Mouse (Mus musculus) left cerebral cortex, adult 8-10 months (tissue): ENCODE data around the gene Usp34. TPM values are rescaled to one million over a fixed set of nuclear protein-coding genes. Genes with fewer than 3 reads are reported as not detected.
"Not testable (repeated sequence)": the region's sequence is repeated elsewhere in the genome, so short reads cannot be mapped to it uniquely, and the experiment has no call there.

Experiments
- DNase-seq, 2 experiments: peaks; one replicate each; pipeline ENCODE4 v3.0.0; 2022; ENCODE audit warnings: low spot score in 2 of 2
- microRNA-seq, 2 experiments: library from miRNA; unstranded; fragments of <30 nt; microRNA quantifications; one replicate each; pipeline ENCODE4 v1.2.0; 2022
- total RNA-seq, 4 experiments: library from RNA; stranded (reverse); gene quantifications; 2 replicates each; pipeline ENCODE4 v1.2.4; 2022

Usp34 gene
- total RNA-seq, 4 experiments from 2014 or later: 78.6 to 110 (median 94.6) TPM

- DNase-seq: peak; percentile 89 to 93
Observed at GRCm38 (mm10) chr11:23497718-23498509, 191.2 kb downstream of the Usp34 start, which contains the start of gene Ahsa2. Ahsa2 (minus strand) TSS chr11:23498030.

DNA sequence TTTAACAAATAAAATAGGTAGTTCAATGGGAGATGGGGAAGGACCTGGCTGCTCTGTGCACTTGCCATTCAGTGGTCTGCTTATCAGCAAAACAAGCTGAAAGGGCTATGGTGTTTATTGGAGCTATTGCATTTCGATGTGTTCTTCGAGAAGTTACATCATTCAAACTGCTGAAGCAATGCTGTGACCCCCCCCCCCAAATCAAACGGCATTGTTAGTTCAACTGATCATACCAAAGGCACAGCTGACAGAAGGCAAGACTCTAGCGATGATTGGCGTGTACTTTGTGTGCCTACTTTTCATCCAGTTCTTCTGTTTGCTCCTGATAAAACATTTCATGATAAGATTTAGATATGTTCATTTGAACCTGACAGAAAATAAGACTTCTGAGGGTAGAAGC, 191.9 kb downstream of the Usp34 start:
- no peak for DNase-seq

DNA sequence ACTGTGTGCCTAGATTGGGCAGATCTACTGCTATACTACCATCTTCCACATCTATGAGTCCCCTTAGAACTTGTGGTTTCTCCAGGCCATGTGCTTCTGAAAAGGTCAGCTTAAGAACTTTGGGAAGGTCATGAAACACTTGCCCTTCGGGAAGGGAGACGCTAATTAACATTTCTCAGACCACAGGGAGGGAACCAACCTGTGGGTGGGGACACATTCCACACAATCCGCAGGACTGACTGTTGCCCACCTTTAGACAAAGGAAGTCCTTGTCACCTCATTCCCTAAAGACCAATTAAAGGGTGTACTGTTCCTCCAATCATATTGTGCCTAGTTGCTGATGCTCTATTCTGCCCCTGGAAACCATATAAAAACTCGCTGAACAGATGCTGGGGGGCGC, 198.1 kb downstream of the Usp34 start:
- DNase-seq: not testable (repeated sequence)

DNA sequence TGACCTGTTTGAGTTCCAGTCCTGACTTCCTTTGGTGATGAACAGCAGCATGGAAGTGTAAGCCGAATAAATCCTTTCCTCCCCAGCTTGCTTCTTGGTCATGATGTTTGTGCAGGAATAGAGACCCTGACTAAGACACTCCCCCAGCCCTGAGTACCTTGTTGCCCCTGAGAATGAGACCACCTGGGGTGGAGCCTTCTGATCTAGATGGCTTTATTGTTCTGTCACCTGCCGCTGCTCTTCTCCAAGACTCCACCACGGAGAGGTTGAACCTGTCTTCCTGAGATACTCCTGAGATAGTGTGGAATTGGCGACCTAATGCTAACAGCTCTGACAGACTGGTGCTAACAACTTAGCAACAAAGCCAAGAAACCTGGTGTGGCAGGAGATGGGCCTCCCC, 208.1 kb downstream of the Usp34 start:
- not testable (repeated sequence) for DNase-seq

- no peak for DNase-seq
Observed at GRCm38 (mm10) chr11:23515315-23515714, 208.6 kb downstream of the Usp34 start.

DNA sequence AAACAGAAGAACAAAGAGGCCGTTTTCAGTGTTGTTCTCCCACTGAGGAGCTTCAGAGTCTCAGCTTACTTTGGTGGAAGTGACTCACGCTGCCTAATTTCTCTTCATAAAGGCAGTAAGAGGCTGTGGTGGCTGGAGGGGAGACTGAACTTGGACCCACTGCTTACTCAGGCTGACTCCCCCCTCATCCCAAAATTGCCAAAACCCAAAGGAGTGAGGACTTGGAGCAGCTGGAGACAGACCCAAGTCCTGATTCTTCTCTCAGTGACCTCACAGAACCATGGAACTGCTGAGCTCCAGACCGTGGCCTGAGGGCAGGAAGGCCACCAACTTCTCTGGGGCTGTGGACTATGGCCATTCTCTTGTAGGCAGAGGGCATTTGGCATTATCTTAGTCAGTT, 212.3 kb downstream of the Usp34 start:
- DNase-seq: no peak

DNA sequence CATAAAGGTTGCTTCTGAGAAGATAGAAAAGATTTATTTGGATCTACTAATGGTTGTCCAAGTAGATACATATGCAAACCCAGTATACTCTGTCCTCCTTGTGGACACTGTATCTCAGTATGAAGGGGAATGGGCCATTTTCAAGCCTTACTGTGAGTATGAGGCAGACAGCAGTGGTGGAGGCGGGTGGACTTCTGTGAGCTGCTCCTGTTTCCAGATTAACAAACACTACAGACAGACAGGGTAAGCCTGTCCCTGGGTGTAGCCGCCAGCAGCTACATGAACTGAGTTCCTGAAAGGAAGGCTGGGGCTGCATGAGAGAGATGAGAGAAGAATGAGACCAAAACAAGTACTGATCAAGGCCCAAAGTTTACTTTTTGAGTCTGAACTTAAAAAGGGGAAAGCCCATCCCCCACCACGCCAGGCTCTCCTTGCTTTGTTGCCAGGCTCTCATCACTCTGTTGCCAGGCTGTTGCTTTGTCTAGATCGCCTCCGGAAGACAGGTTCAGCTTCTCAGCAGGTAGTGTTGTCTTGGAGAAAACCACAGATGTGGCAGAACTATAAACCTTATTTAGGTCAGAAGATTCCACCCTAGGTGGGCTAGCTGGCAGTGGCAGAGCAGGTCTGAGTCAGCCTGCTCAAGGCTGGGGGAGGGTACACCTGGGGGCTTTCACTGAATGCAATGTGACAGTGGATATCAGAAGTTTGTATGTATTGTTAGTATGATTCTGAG, 213.9 kb downstream of the Usp34 start, which contains the start of gene 1700093K21Rik:
Gene 1700093K21Rik, minus strand, starts transcription at position 683 of the 733 bp plus-strand sequence.
- no peak for DNase-seq

GRCm38 (mm10) chr11:23537446-23537845, 230.8 kb downstream of the Usp34 start:
- no peak for DNase-seq

Small RNA genes lying within 50 kb of the gene (microRNA-seq; reads per million reads assigned to microRNA genes)
- 0 reads per million in 2 experiments for gene Gm47279

Other genes starting within 250 kb of the Usp34 start
- gene Xpo1, start 50.9 kb upstream of the Usp34 start, total RNA-seq: 10 to 100 TPM; 52.4 to 58.9 (median 57.1) TPM
- 10 to 100 TPM; 29.9 to 42.2 (median 35.0) TPM for gene Ahsa2, start 191.1 kb downstream of the Usp34 start, total RNA-seq
- under 1 TPM in 1 of 4 experiments, not detected in 3; 0.55 TPM for gene 1700093K21Rik, start 214.3 kb downstream of the Usp34 start, total RNA-seq